ENCODE assay signal across 9 mouse cellular contexts in genomic region chrX:51680428-51681169, GRCm38 (mm10). TPM values are rescaled to one million over a fixed set of nuclear protein-coding genes. Genes with fewer than 3 reads are reported as not detected.
DNase-seq lines count a peak whose midpoint lies in the region; ATAC-seq and TF ChIP-seq lines count a peak whose summit lies in the region.
"Had no signal": no experiment of that assay in that cellular context is flagged by ENCODE, and none has a peak within 500 bp of the region (broad histone marks: within the 10 kb centered on the region; RNA-seq: fewer than 3 reads in every experiment).

No protein-coding gene starts in this region.

- H3K4me2 ChIP-seq in hindbrain, postnatal 0 days (ENCODE audit: low read depth, low read length), result peak overlapping the region; percentile 74
- peak overlapping the region; percentile 76 for H3K4me2 ChIP-seq in midbrain, postnatal 0 days (ENCODE audit: low read depth, low read length, poor library complexity, severe bottlenecking)

- WGBS in hindbrain, postnatal 0 days, result 26% methylated on average over 61 of the region's 70 CpGs
- WGBS in limb, embryonic 10.5 days, result 23% methylated on average over 68 of the region's 70 CpGs
- 21% methylated on average over 46 of the region's 70 CpGs for WGBS in midbrain, postnatal 0 days

- peak; percentile 23 for TF ChIP-seq CTCF in hindbrain, postnatal 0 days (IDR thresholded peaks at IDR 0.05; ENCODE audit: low read depth)
- TF ChIP-seq CTCF in midbrain, postnatal 0 days (IDR thresholded peaks at IDR 0.05), result peak; percentile 35; the same call in 1 of the 2 replicates

- DNase-seq in layer of hippocampus, adult 11-12 months (ENCODE audit: low spot score), result peak; percentile 10
- no peak for DNase-seq in layer of hippocampus, adult 9-10 months (ENCODE audit: low spot score)
- DNase-seq in cerebellum, adult 9-10 months, result peak; percentile 57
- DNase-seq in forelimb bud, embryonic 11.5 days (ENCODE audit: low read depth, low spot score), result peak; percentile 28
- DNase-seq in hindbrain, postnatal 0 days (ENCODE audit: low spot score), result peak; percentile 74
- peak; percentile 73 for DNase-seq in limb, embryonic 10.5 days (ENCODE audit: low spot score)
- DNase-seq in midbrain, postnatal 0 days (ENCODE audit: low spot score), result peak; percentile 50

- H3K4me3 ChIP-seq in hindbrain, postnatal 0 days (ENCODE audit: low read length), result peak overlapping the region; percentile 48
- H3K4me3 ChIP-seq in limb, embryonic 10.5 days, result peak overlapping the region; percentile 64
- H3K4me3 ChIP-seq in midbrain, postnatal 0 days (ENCODE audit: low read depth, low read length), result peak overlapping the region; percentile 48

- peak; percentile 87 for ATAC-seq in hindbrain, postnatal 0 days
- peak; percentile 87 for ATAC-seq in midbrain, postnatal 0 days (ENCODE audit: low FRiP score)
- no peak for ATAC-seq in erythroid progenitor cell, adult 5-6 weeks (replicated peaks; ENCODE audit: low FRiP score, poor library complexity, severe bottlenecking)

- H3K27ac ChIP-seq in hindbrain, postnatal 0 days, result peak overlapping the region; percentile 38; the same call in 1 of the 2 replicates
- H3K27ac ChIP-seq in limb, embryonic 10.5 days, result peak overlapping the region; percentile 90
- 0 out of 2 replicates have a peak overlapping the region, but pooled peaks have one; percentile 6 for H3K27ac ChIP-seq in midbrain, postnatal 0 days (ENCODE audit: low read depth, low read length)

- peak overlapping the region; percentile 53 for H3K9ac ChIP-seq in hindbrain, postnatal 0 days (replicated peaks; ENCODE audit: low read length)
- peak overlapping the region; percentile 51 for H3K9ac ChIP-seq in midbrain, postnatal 0 days (replicated peaks; ENCODE audit: low read length, poor library complexity, severe bottlenecking)

- H3K4me1 ChIP-seq in hindbrain, postnatal 0 days (ENCODE audit: insufficient read depth, low read length), result no peaks in the 10 kb centered on the region
- 0 out of 2 replicates have a peak, but pooled peaks cover 5% of the 10 kb centered on the region for H3K4me1 ChIP-seq in limb, embryonic 10.5 days
- H3K4me1 ChIP-seq in midbrain, postnatal 0 days (ENCODE audit: insufficient read depth, low read length), result no peaks in the 10 kb centered on the region

- no peaks in the 10 kb centered on the region for H3K27me3 ChIP-seq in hindbrain, postnatal 0 days (ENCODE audit: insufficient read depth, low read length)
- peaks cover 87% of the 10 kb centered on the region for H3K27me3 ChIP-seq in limb, embryonic 10.5 days (ENCODE audit: low read depth, poor library complexity, severe bottlenecking)
- H3K27me3 ChIP-seq in midbrain, postnatal 0 days (ENCODE audit: insufficient read depth, low read length), result no peaks in the 10 kb centered on the region
- H3K27me3 ChIP-seq: CH12.LX had no signal

- no peaks in the 10 kb centered on the region for H3K36me3 ChIP-seq in hindbrain, postnatal 0 days (ENCODE audit: insufficient read depth, low read length)
- peaks cover 12% of the 10 kb centered on the region for H3K36me3 ChIP-seq in limb, embryonic 10.5 days
- no peaks in the 10 kb centered on the region for H3K36me3 ChIP-seq in midbrain, postnatal 0 days (ENCODE audit: insufficient read depth, low read length)

- H3K9me3 ChIP-seq in hindbrain, postnatal 0 days (ENCODE audit: low read length), result no peaks in the 10 kb centered on the region
- 0 out of 2 replicates have a peak, but pooled peaks cover 2% of the 10 kb centered on the region for H3K9me3 ChIP-seq in limb, embryonic 10.5 days (replicated peaks)
- no peaks in the 10 kb centered on the region for H3K9me3 ChIP-seq in midbrain, postnatal 0 days (ENCODE audit: low read length)

RNA-seq across cellular contexts. Expression of gene Hs6st2, which starts 1.1 kb away (rescaled TPM):
- total RNA-seq in hindbrain, postnatal 0 days (2014; rRNA removed), result 49.7 and 65.7 TPM in 2 replicates
- 43.5 and 46.5 TPM in 2 replicates for polyA plus RNA-seq in hindbrain, postnatal 0 days (2015; fragmentation: Nextera tagmentation; extraction: Ambion mirVana)
- polyA plus RNA-seq in limb, embryonic 10.5 days (2016; fragmentation: Nextera tagmentation; extraction: Ambion mirVana), result 21.2 and 23.2 TPM in 2 replicates
- 45.2 and 45.8 TPM in 2 replicates for total RNA-seq in midbrain, postnatal 0 days (2014; rRNA removed)
- polyA plus RNA-seq in midbrain, postnatal 0 days (2015; fragmentation: Nextera tagmentation; extraction: Ambion mirVana), result 36.9 and 39.4 TPM in 2 replicates
- not detected in 2 replicates for total RNA-seq in erythroid progenitor cell, adult 5-6 weeks (2015; ENCODE audit: low replicate concordance)
- total RNA-seq in erythroid progenitor cell, adult 5-6 weeks (2017; ENCODE audit: low replicate concordance), result not detected in 2 replicates
- total RNA-seq: CH12.LX had no signal

Comparison
In these comparisons a context has a peak if more than half of its experiments do, and no peak if none do; other contexts are left out.
1. H3K27ac ChIP-seq: peak in every context shown above with its lines; median percentile 90 in limb, embryonic 10.5 days; 38 in hindbrain, postnatal 0 days; 6 in midbrain, postnatal 0 days.
2. RNA of gene Hs6st2, which starts 1.1 kb away (total RNA-seq): 49.7 to 65.7 TPM in hindbrain, postnatal 0 days and 45.2 to 45.8 TPM in midbrain, postnatal 0 days; not detected in erythroid progenitor cell, adult 5-6 weeks; every median in the first group is over 10 times any median in the second.
3. Peak in every context shown above with its lines, with median percentiles within 50 percentile points of each other: H3K4me3 ChIP-seq.